Mouse (Mus musculus) liver, adult (tissue): ENCODE results near the gene Pdzrn4.

ENCODE experiments used
- GATA4 ChIP-seq: IDR thresholded peaks from 2 replicates; pipeline ENCODE4 v1.6.1; 2014; ENCODE audit warnings: mild to moderate bottlenecking, low read length; ENCODE audit not compliant: insufficient replicate concordance

The Pdzrn4 gene

DNA sequence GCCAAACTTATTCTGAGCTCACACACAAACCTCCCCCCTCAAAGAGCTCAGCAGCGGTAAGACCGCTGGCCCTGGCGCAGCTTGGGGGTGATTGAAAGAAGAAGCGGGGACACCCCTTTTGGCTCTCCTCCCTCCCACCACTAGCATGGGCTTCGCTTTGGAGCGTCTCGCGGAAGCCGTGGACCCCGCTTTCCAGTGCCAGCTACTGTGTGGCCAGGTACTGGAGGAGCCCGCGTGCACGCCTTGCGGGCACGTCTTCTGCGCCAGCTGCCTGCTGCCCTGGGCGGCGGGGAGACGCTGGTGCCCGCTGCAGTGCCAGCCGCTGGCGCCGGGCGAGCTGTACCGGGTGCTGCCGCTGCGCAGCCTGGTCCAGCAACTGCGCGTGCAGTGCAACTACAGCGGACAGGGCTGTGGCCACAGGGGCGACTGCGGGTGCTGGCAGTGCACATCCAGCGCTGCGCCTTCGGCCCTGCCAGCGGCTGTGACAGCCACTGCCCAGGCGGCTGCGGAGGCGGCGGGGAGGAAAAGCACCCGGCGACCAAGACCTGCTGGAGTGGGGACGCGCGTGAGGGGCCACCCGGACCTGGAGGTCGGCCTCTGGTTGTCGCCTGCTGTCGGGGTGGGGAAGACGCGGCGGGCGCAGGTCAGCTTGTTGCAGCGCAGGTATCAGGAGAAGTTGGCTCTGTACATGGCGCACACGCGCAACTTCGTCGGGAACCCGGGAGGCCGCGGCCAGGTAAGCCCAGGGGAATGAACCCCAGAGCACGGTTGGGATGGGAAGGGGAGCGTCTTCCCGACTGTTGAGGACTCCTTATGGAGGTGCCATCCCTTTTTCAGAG lies at the start of gene Pdzrn4:
Pdzrn4 (plus strand) TSS at position 112 of the 839 bp plus-strand sequence.
- TF ChIP-seq GATA4: no peak

GRCm38 (mm10) chr15:92347426-92347825 lies 49.3 kb upstream of the Pdzrn4 start:
- TF ChIP-seq GATA4: no peak

GRCm38 (mm10) chr15:92347902-92348301 lies 48.8 kb upstream of the Pdzrn4 start:
- no peak for TF ChIP-seq GATA4

DNA sequence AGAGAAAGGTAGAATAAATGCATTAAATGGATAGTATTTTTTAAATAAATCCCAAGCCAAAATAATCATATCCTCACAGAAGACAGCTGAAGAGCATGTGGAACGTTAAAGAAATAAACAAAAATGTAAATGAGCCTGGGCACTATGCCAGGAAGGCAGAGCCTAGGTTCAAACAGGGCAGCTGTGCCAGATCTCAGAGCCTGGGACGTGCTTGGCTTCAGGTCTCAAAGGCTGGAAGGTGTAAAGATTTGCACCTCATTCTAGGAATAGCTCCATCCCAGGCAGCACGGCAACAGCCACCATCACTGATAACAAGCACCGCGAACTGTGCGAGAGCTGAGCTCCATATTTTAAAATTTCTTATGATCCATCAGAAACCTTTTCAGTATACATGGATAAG lies 32.5 kb upstream of the Pdzrn4 start:
- TF ChIP-seq GATA4: no peak

GRCm38 (mm10) chr15:92364592-92364991 lies 32.1 kb upstream of the Pdzrn4 start:
- TF ChIP-seq GATA4: no peak

DNA sequence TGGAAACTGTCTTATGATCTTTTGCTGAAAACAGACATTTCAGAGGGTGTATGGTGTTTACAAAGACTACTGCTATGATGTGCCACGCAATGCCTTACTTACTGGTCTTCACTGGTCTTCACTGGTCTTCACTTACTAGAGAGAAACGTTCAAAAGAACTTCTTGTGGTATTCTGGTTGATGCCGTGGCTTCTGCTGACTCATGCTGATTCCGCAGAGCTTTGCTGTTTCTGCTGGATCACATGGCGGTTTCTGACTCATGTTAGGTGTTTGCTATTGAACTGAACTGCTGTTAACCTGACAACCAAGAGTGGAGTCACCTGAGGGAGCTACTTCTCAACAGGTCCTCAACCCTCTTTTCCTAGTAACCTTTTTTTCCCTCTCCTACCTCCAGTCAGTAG lies 1.9 kb upstream of the Pdzrn4 start:
- TF ChIP-seq GATA4: no peak

DNA sequence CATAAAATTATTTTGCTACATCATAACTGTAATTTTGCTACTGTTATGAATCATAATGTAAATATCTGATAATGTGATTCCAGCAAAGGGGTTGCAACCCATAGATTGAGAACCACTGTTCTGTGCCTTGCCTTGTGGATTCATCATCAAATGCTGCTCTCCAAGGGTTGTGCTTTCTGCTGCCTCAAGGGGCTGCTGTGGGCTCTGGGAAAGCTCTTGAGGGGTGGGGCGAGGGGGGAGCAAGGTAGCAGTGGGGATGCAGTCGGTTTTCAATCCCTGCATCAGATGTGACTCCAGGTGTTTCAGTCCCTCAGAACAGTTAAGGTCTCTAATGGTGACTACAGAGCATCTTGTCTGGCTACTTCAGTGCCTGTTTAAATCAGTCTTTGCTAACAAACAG lies 2.1 kb downstream of the Pdzrn4 start:
- no peak for TF ChIP-seq GATA4

DNA sequence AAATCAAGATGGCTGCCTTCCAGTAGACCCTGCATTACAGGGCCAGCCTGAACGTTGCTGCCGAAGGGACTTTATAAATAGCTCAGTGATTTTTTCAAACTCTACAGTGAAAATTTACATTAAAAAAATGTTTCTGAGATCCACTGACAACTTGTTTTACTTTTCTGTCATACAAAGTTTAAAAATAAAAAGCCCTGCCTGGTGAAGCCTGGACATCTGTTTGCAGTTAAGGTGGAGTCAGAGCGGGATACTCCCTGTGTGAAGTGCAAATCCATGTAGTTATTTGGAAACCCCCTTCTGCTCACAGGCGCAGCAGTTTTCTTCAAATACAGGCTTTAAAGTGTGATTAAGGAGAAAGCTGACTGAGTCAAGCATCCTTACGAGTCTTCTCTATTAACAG lies 2.6 kb downstream of the Pdzrn4 start:
- TF ChIP-seq GATA4: no peak

DNA sequence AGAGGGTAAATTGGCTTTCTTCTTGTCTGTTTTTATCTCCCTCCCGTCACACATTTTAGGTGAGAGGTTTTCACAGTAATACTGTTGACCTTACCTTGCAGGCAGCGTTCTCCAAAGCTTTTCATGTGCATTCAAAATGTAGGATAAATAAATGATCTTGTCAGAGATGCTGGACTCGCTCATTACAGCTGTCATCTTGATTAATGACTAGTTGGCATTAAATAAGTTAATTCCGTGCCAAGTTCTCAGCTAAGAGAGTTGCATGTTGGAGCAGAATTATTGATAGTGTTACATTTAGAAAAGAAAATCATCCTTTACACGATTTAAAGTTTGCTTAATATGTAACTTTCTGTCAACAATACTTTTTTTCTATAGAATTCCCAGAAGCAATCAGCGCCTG lies 4.9 kb downstream of the Pdzrn4 start:
- TF ChIP-seq GATA4: no peak

DNA sequence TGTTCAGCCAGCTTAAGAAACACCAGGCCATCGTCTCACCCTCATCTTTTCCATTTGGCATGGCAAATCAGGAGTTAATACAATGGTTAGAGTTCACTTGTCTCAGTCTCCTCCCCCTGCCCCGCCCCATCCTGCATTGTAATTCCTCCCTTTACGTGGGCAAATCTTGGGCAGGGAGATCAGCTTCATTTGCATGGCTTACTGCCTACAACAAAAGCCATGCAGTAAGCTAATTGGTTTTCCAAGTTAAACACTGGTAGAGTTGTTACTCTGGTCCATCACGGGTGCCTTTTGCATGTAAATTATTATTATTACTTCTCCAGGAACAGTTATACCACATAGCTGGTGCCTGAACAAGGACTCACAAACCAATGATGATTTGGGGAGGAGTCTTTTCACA lies 18.6 kb downstream of the Pdzrn4 start:
- TF ChIP-seq GATA4: no peak

GRCm38 (mm10) chr15:92416141-92416540 lies 19.5 kb downstream of the Pdzrn4 start:
- TF ChIP-seq GATA4: no peak

GRCm38 (mm10) chr15:92416658-92417057 lies 20.0 kb downstream of the Pdzrn4 start:
- no peak for TF ChIP-seq GATA4

GRCm38 (mm10) chr15:92417120-92417519 lies 20.4 kb downstream of the Pdzrn4 start:
- TF ChIP-seq GATA4: no peak

GRCm38 (mm10) chr15:92434605-92435004 lies 37.9 kb downstream of the Pdzrn4 start:
- TF ChIP-seq GATA4: no peak

- no peak for TF ChIP-seq GATA4
Observed at GRCm38 (mm10) chr15:92435306-92435705, 38.6 kb downstream of the Pdzrn4 start.

DNA sequence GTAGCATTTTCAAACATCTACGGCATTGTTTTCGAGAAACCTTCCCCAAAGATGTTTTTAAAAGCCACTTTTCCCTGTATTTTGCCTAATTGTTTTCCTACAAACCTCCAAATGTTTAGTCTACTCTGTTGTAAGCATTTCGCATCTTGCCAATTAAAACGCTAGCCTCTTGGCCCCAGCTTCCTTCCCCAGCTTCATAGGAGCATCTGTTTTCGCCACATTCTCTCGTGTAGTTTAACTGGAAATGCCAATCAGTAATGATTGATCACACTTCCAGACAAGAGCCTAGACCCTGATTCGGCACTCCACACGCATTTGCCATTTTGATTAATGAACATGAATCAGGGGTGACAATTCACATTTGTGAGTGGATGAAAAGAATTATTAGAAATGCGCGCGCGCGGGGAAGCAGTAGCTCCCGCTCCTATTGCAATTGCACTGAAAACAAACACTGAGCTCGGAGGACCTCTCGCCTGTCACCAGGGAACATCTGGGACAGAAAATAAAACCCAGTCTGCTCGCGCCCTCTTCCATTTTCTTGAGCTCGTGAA lies 45.0 kb downstream of the Pdzrn4 start:
- no peak for TF ChIP-seq GATA4

DNA sequence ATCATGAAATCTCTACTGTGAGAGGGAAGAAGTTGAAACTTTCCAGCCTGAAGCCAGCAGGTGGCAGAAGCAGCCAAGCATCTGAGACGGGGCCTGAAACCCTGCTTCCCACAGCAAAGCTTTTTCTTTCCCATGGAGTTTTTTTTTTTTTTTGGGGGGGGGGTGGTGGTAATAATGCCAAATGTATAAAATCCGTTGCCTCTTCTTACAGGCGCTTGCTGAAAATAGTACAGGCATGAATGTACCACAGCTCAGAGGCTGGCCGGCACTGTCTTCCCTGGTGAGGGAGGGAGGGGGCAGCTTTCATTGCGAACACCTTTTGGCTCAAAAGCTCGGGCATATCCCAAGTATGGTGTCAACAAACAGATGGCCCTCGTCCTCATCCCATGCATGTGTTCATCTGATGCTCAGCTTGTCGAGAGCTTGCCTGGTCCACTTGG lies 51.0 kb downstream of the Pdzrn4 start:
- TF ChIP-seq GATA4: no peak
